Mouse (Mus musculus) layer of hippocampus, postnatal 10 days (tissue): ENCODE results near the gene Ehf. TPM values are rescaled to one million over a fixed set of nuclear protein-coding genes. Genes with fewer than 3 reads are reported as not detected.

ENCODE experiments used
- DNase-seq, 2 experiments: peaks; one replicate each; pipeline ENCODE4 v3.0.0; 2021; ENCODE audit warnings: low spot score in 2 of 2
- total RNA-seq, 2 experiments: library from RNA; stranded (reverse); gene quantifications; 2 replicates each; pipeline ENCODE4 v1.2.3; 2021

Gene Ehf
- total RNA-seq, 2 experiments from 2014 or later = not detected

DNA sequence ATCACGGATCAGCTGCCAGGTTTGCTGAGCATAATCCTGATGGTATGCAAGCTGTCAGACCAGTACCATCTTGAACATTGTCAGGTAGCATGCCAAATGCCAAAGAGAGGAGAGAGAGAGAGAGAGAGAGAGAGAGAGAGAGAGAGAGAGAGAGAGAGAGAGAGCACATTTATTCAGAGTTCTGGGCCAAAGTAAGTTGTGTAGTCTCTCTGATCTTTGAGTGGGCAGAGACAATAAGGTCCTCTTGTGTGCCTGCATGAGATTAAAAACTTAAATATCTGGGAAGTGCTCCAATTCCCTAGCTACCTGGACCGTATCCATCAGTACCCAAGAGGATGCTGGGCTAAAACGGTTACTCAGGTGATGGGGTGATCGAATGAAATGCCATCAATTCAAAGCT, 87.3 kb downstream of the Ehf start:
- no peak for DNase-seq

DNA sequence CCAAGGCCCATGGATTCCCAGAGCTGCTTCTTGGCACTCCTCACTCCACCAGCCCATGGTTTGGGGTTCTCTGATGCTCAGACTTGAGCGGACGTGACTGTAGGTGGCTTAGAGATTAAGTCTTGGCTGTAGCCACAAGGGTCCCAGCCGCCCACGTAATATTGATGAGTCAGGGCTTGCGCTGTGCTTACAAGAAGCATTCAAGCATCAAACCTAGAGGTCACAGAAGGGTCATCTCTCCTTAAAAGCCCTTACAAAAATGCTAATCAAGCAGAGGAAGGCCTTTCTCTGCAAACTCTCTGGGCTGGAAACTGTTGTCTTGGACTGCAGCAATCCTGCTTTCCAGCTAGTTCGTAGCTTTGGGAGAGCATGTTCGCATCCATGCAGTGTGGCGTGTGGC, 88.2 kb downstream of the Ehf start:
- DNase-seq = no peak

GRCm38 (mm10) chr2:103213547-103213946, 89.5 kb downstream of the Ehf start:
- DNase-seq = no peak

Other genes with a start within 250 kb of the Ehf start
- 10 to 100 TPM; 65.8 to 73.4 TPM for gene Pdhx, start 229.8 kb downstream of the Ehf start, total RNA-seq
- 10 to 100 TPM; 24.5 to 28.1 TPM for gene Apip, start 229.6 kb downstream of the Ehf start, total RNA-seq
- gene Elf5, start 108.4 kb upstream of the Ehf start, total RNA-seq = 1 to 10 TPM; 2.3 TPM
- 10 to 100 TPM; 81.2 to 89.8 TPM for gene Cat, start 181.9 kb upstream of the Ehf start, total RNA-seq